Mouse (Mus musculus) lung, postnatal 4 days (tissue): ENCODE data around the gene Fam149b.

Experiments used
- DNase-seq, 2 experiments: peaks; one replicate each; pipeline ENCODE4 v3.0.0; 2021

The Fam149b gene

DNA sequence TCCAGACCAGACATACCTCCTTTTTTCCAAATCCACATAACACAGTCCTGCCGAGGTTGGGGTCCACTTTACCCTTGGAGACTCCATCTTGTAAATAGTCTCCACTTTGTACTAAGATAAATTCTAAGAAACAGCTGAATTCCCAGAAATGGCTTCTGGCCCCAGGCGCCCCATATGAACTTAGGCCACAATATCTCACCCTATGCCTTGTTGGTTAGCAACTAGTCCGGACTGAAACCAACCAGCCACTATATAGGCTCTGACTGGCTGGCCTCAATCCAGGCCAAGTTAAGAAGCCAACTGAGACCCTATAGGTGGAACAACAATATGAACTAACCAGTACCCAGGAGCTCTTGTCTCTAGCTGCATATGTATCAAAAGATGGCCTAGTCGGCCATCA, 44.4 kb downstream of the Fam149b start:
- DNase-seq: no peak

DNA sequence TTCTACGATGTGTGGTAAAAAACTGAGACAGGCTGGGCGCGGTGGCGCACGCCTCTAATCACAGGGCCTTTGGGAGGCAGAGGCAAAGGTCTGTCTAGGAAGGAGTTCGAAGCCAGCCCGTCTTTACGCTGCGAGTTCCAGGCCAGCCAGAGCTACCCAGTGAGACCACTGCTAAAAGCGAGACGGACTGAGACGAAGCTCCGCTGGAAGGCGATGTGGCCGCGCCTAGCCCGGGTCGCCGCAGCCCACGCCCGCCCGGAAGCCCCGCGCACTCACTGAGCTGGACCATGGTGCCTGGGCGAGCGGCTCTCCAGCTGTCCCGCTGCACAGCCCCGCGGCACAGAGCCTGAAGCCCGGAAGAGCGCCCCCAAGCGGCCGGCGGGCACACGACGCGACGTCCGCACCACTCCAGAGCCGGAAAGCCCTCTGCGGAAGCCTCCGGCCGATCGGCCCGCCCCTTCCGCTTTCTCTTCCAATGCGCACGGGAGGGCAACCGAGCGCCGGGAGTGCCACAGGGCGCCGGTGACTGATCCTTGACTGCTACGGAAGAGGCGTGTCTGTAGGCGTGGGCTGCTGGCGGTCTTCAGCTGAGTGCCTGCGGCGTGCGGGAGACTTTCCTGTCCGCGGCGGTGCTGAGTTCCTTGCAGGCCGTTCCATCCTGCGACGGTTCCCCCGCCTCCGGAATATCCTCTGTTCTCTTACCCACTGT, 45.4 kb downstream of the Fam149b start, which contains the start of gene Mrps16:
Gene Mrps16 (minus strand): TSS at position 430 of the 709 bp plus-strand sequence.
- DNase-seq: peak; percentile 95 to 99

DNA sequence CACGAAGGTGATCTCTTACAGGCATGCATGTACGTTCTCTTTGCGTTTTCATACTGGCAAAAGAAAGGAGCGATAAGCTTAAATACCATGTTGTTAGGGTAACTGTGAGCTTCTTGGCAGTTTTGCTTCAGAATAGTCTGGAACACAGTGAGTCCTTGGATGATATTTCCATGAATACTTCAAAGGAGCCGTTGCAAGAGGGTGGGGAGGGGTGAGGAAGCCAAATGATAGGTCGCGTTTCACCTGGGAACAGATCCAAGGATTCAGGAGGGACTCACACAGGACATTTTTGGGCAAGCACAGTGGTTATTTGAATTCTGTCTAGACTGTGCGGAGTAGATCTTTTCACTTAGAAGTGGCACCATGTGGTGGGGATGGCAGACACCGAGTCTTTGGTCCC, 49.3 kb downstream of the Fam149b start:
- no peak for DNase-seq

DNA sequence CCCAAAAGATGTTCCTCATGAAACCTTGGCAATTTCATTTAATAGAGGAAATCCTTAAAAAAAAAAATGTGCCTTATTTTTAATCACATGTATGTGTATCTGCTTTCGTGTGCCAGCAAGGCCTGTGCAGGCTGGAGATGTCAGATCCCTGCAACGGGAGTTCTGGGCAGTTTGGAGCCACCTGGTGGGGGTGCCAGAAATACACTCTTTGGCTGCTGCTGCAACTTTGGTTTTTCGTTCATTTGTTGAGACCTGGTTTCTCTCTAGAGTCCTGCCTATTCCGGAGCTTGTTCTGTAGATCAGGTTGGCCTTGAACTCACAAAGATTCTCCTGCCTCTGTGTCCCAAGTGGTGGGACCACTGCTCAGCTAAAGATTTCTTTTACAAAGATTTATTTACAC, 50.9 kb downstream of the Fam149b start:
- DNase-seq: peak; percentile 40 to 52

DNA sequence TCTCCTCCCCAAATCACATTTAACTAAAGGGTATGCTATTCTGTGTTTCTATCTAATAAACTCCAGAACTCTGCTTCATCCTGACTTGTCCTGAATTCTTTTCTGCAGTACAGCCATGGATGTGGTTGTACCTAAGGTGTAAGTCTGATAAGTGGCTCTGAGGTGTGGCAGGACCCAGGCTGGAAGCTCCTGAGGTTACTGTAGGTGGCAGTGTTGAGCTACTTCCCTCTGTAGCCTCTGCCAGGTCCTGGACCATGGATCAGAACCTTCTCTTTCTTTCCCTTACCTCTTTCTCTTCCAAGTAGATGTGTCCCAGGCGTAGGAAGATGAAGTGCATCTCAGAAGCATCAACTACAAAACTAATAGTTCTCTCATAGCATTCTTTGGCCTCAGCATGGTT, 52.1 kb downstream of the Fam149b start:
- DNase-seq: peak in 1 of 2 experiments; percentile 53

DNA sequence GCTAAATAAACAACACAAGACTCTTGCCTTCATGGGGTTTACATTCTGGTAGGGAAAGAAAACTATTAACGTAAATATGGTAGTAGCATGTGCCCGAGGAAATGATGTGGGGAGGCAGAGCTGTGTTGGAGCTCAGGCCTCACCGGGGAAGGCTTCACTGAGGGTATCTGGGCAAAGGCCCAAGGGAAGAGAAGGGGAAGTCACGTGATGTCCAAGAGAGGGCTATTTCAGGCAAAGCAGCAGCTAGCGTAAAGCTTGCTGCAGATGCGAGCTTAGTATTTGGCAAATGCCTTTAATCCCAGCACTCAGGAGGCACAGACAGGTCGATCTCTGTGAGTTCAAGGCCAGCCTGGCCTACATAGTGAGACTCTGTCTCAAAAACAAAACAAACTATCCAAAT, 74.3 kb downstream of the Fam149b start:
- no peak for DNase-seq

DNA sequence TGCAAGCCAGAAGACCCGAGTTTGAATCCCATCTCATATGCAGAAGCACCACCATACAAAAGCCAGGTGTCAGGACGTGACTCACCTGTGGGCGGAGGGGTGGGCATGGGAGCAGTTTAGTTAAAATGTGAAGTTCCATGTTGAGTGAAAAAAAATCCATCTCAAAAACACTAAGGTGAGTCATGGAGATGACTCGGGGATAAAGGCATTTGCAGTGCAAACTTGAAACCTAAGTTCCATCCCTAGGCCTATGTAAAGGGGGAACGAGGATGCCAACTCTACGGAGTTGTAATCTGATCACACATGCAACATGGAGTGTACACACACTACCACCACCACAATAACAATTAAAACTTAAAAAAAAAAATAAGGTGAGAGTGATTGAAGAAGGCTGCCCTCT, 75.1 kb downstream of the Fam149b start:
- DNase-seq: no peak

DNA sequence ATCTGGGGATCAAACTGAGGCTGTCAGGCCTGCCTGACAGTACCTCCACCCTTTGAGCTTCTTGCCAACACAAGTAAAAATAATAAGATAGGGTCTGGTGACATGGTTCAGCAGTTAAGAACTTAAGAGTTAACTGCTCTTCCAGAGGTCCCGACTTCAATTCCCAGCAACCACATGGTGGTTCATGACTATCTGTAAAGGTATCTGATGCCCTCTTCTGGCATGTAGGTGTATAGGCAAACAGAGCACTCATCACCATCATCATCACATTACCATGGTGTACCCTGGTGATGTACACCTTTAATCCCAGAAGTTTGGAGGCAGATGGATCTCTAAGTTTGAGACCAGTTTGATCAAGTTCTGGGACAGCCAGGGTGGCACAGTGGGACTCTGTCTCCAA, 80.6 kb downstream of the Fam149b start:
- no peak for DNase-seq

DNA sequence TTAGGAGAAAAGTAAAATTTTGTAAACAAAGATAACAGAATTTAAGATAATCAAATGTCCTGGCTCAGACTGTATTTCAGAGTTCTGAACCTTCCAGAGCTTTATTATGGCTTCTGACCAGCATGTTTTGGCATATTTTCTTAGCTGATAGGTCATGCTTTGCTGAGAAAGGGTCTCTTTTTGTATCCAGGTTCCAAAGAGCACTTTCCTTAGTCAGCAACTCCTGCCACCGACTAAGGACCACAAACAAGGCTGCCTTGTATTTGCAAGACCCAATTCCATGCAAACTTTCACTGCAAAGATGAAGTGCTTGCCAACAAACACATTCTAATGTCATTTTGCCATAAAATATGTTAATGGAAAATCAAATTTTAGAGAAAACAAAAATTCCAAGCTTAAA, 81.9 kb downstream of the Fam149b start:
- no peak for DNase-seq

DNA sequence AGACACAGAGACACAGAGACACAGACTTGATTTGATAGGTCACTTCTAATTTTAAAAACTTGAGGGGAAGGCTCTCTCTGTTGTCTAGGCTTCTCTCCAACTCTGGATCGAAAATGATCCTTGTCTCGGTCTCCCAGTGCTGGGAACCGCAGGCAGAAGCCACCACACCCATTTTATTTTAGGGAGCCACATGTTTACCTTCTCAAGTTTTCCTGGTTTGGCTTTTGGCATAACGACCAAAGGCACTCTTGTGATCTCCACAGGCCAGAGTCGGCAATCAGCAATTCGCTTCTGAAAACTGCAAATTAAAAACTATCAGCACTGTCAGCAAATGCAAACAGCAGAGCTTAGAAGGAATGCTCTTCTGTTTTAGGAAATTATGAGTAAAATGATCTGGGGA, 83.8 kb downstream of the Fam149b start:
- DNase-seq: no peak

DNA sequence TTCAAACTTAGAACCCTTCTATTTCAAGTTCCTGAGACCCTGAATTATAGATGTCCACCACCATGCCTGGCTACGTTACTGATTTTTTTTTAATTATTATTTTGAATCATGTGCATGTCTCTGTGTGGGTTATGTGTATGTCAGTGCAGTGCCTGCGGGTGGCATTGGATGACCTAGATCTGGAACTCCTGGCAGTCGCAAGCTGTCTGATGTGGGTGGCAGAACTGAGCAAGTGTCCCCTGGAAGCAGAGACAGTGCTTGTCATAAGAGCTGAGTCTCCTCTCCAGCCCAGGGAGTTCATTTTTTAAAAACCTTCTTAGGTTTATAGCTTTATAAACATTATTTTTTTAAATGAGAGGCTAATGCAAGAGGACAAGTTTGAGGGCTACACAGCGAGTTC, 84.5 kb downstream of the Fam149b start:
- no peak for DNase-seq
